Mouse (Mus musculus) left cerebral cortex, adult 2 months (tissue): ENCODE measurements at regions not wholly inside any gene's neighbourhood (a gene's known extent, or its start where the extent isn't known, plus 50 kb on each side); places are given as distances from the start of the nearest gene placed in this dataset.

Experiments used
- DNase-seq, 2 experiments: peaks; one replicate each; pipeline ENCODE4 v3.0.0; 2021 to 2022; ENCODE audit warnings: low spot score in 2 of 2, mixed read lengths in 1 of 2; ENCODE audit errors: extremely low spot score in 1 of 2
- H3K27ac ChIP-seq: fragments of 200-600 bp; 2 replicates; pipeline ENCODE4 v1.8.1; 2022
- H3K4me3 ChIP-seq: fragments of 200-600 bp; 2 replicates; pipeline ENCODE4 v1.8.1; 2022
- CTCF ChIP-seq: fragments of 200-600 bp; IDR thresholded peaks from 2 replicates; pipeline ENCODE4 v1.8.1; 2022; ENCODE audit warnings: antibody characterized with exemption, mild to moderate bottlenecking, moderate library complexity
- intact Hi-C: fragments of 180-260 bp; cut with DNase I; formaldehyde crosslinking; loops from one replicate; pipeline ENCODE4 v1.15.1; 2025

- intact Hi-C loops = no loop called here
- Histone ChIP-seq H3K27ac (no peak overlapping the region), H3K4me3 (no peak overlapping the region)
- no peak for TF ChIP-seq CTCF
- peak in 1 of 2 experiments; percentile 4 for DNase-seq
Measured at GRCm38 (mm10) chr2:51047520-51047919, 101.4 kb downstream of the Rnd3 start.

- H3K27ac ChIP-seq = no peak overlapping the region
- DNase-seq = peak in 1 of 2 experiments; percentile 1
- TF ChIP-seq CTCF = no peak
- intact Hi-C loops = no loop called here
- no peak overlapping the region for H3K4me3 ChIP-seq
Measured at GRCm38 (mm10) chr2:51045626-51046025, 103.3 kb downstream of the Rnd3 start.

GRCm38 (mm10) chr2:51041101-51041500 lies 107.8 kb downstream of the Rnd3 start:
- Histone ChIP-seq H3K27ac (no peak overlapping the region), H3K4me3 (no peak overlapping the region)
- no peak for TF ChIP-seq CTCF
- intact Hi-C loops = no loop called here
- DNase-seq = no peak

GRCm38 (mm10) chr2:51038685-51039084 lies 110.2 kb downstream of the Rnd3 start:
- H3K4me3 ChIP-seq = no peak overlapping the region
- intact Hi-C loops = no loop called here

GRCm38 (mm10) chr2:51036995-51037394 lies 111.9 kb downstream of the Rnd3 start:
- intact Hi-C loops = no loop called here
- no peak for DNase-seq
- Histone ChIP-seq H3K4me3 (no peak overlapping the region), H3K27ac (no peak overlapping the region)
- TF ChIP-seq CTCF = no peak

More at GRCm38 (mm10) chr2:51038685-51039084, 110.2 kb downstream of the Rnd3 start:
- DNase-seq = no peak
- no peak overlapping the region for H3K27ac ChIP-seq
- TF ChIP-seq CTCF = no peak

GRCm38 (mm10) chr2:51036190-51036755 lies 112.6 kb downstream of the Rnd3 start:
- H3K27ac ChIP-seq = no peak overlapping the region
- DNase-seq = no peak
- intact Hi-C loops = no loop called here
- TF ChIP-seq CTCF = no peak
- no peak overlapping the region for H3K4me3 ChIP-seq

GRCm38 (mm10) chr2:51033881-51034280 lies 115.0 kb downstream of the Rnd3 start:
- Histone ChIP-seq H3K27ac (no peak overlapping the region), H3K4me3 (no peak overlapping the region)
- no peak for TF ChIP-seq CTCF
- DNase-seq = no peak
- intact Hi-C loops = no loop called here

GRCm38 (mm10) chr2:51022479-51022878 lies 126.4 kb downstream of the Rnd3 start:
- intact Hi-C loops = no loop called here
- H3K4me3 ChIP-seq = no peak overlapping the region
- no peak for TF ChIP-seq CTCF
- H3K27ac ChIP-seq = no peak overlapping the region
- no peak for DNase-seq

- no peak overlapping the region for H3K4me3 ChIP-seq
- no peak overlapping the region for H3K27ac ChIP-seq
- no peak for DNase-seq
- intact Hi-C loops = no loop called here
- TF ChIP-seq CTCF = no peak
Measured at GRCm38 (mm10) chr2:51016129-51016402, 132.8 kb downstream of the Rnd3 start.

- H3K27ac ChIP-seq = no peak overlapping the region
- no peak for TF ChIP-seq CTCF
- H3K4me3 ChIP-seq = no peak overlapping the region
- DNase-seq = no peak
- intact Hi-C loops = no loop called here
Measured at GRCm38 (mm10) chr2:51015360-51016128, 133.4 kb downstream of the Rnd3 start.

GRCm38 (mm10) chr2:51014232-51014631 lies 134.7 kb downstream of the Rnd3 start:
- intact Hi-C loops = no loop called here
- TF ChIP-seq CTCF = no peak
- H3K4me3 ChIP-seq = no peak overlapping the region
- H3K27ac ChIP-seq = no peak overlapping the region
- no peak for DNase-seq

GRCm38 (mm10) chr2:51013090-51013489 lies 135.8 kb downstream of the Rnd3 start:
- intact Hi-C loops = no loop called here
- DNase-seq = no peak
- Histone ChIP-seq H3K27ac (no peak overlapping the region), H3K4me3 (no peak overlapping the region)
- TF ChIP-seq CTCF = no peak

- intact Hi-C loops = no loop called here
- Histone ChIP-seq H3K4me3 (no peak overlapping the region), H3K27ac (no peak overlapping the region)
- DNase-seq = no peak
- TF ChIP-seq CTCF = no peak
Measured at GRCm38 (mm10) chr2:51008251-51008533, 140.7 kb downstream of the Rnd3 start.
